Mouse (Mus musculus): ENCODE results near the gene Mlf2.
"Not testable (repeated sequence)": the region's sequence is repeated elsewhere in the genome, so short reads cannot be mapped to it uniquely, and the experiment has no call there.

GRCm38 (mm10) chr6:124894113-124894512 lies 37.1 kb upstream of the Mlf2 start:
- not testable (repeated sequence) for TF ChIP-seq MAFK (IDR thresholded peaks at IDR 0.05; ENCODE audit: insufficient read depth, low read depth, low read length); CHD2 (IDR thresholded peaks at IDR 0.05; ENCODE audit: low read depth, low read length); ZC3H11A (IDR thresholded peaks at IDR 0.05; ENCODE audit: borderline replicate concordance, low read depth, low read length); ZNF384 (IDR thresholded peaks at IDR 0.05; ENCODE audit: low read depth, low read length); HCFC1 (IDR thresholded peaks at IDR 0.05; ENCODE audit: borderline replicate concordance, insufficient read depth, low read length)

All from ES-E14 (cell line).